Mouse (Mus musculus) ES-E14 (cell line): Measurements from ENCODE around the gene Ufd1.

Source experiments
- CHD2 ChIP-seq: IDR thresholded peaks from 2 replicates; pipeline ENCODE4 v1.6.1; 2014; ENCODE audit warnings: mild to moderate bottlenecking, low read depth, low read length, inconsistent platforms
- HCFC1 ChIP-seq: IDR thresholded peaks from 2 replicates; pipeline ENCODE4 v1.6.1; 2012; ENCODE audit warnings: low read length, inconsistent platforms, borderline replicate concordance; ENCODE audit not compliant: insufficient read depth
- MAFK ChIP-seq: IDR thresholded peaks from 2 replicates; pipeline ENCODE4 v1.6.1; 2014; ENCODE audit warnings: mild to moderate bottlenecking, low read depth, low read length, inconsistent platforms; ENCODE audit not compliant: insufficient read depth
- ZC3H11A ChIP-seq: IDR thresholded peaks from 2 replicates; pipeline ENCODE4 v1.6.1; 2012; ENCODE audit warnings: low read depth, mild to moderate bottlenecking, inconsistent platforms, low read length, borderline replicate concordance

GRCm38 (mm10) chr16:18858551-18858950 lies 47.0 kb downstream of the Ufd1 start:
- TF ChIP-seq HCFC1 (peak; percentile 64; the same call in 1 of the 2 replicates), MAFK (no peak), CHD2 (no peak), ZC3H11A (peak; percentile 80)
